Mouse (Mus musculus): ENCODE measurements around the gene Birc7.

DNA sequence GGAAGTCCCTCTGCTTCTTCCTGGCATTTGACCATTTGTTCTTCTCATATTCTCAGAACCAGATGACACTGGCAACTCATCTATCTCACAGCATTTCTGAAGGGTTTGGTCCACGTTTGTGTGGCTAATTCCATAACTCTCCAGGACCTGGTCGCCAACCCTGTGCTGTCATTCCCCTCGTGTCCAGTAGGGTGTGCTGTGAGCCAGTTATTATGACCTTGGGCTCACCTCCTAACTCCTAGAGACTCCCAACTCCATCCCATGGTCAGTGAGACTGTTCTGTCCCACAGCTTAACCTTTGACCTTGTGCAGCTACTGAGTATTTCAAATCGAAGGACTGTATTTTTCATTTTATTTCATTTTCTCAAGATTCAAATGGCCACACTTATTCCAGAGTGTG lies 3.6 kb upstream of the Birc7 start:
- TF ChIP-seq POLR2A (IDR thresholded peaks at IDR 0.05; ENCODE audit: low read depth, low read length) (no peak), CTCF (IDR thresholded peaks at IDR 0.05; ENCODE audit: extremely low read depth, insufficient read depth, insufficient read length, insufficient replicate concordance) (peak; percentile 88; the same call in 1 of the 2 replicates)
